Mouse (Mus musculus): ENCODE results near the gene Scn10a.

DNA sequence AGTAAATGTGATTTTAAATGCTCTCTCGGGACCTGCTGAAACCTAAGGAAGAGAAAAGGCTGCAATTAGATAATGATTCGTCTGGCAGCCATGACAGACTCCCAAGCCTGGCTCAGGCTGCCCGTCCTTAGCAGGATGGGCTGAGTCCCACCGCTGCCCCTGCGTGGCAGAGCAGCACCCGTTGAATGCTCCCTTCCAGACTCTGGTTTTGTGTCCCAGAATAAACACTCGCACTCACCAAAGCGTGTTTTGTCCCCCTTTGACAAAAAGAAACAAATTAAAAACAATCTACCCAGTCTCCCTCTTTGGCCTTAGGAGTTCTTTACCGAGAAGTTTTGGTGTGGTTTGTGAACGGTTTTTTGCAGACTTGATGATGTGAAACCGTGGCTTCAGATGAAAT is at the start of gene Scn10a:
- TF ChIP-seq CTCF (IDR thresholded peaks at IDR 0.05 in 2 of 3, conservative IDR thresholded peaks at IDR 0.05 in 1 of 3; ENCODE audit: control insufficient read depth in 1 of 3, insufficient read depth in 1 of 3, low read depth in 2 of 3, low read length in 3 of 3, poor library complexity in 1 of 3, severe bottlenecking in 1 of 3): no peak
- no peak for TF ChIP-seq POLR2A (IDR thresholded peaks at IDR 0.05; ENCODE audit: control insufficient read depth in 1 of 2, insufficient read depth in 1 of 2, low read depth in 1 of 2, low read length in 2 of 2, poor library complexity in 1 of 2)
- no peak for TF ChIP-seq EP300 (IDR thresholded peaks at IDR 0.05; ENCODE audit: low read depth in 1 of 2, low read length in 2 of 2)
